8 mouse cellular contexts compared by ENCODE assay signal in the genomic region with DNA sequence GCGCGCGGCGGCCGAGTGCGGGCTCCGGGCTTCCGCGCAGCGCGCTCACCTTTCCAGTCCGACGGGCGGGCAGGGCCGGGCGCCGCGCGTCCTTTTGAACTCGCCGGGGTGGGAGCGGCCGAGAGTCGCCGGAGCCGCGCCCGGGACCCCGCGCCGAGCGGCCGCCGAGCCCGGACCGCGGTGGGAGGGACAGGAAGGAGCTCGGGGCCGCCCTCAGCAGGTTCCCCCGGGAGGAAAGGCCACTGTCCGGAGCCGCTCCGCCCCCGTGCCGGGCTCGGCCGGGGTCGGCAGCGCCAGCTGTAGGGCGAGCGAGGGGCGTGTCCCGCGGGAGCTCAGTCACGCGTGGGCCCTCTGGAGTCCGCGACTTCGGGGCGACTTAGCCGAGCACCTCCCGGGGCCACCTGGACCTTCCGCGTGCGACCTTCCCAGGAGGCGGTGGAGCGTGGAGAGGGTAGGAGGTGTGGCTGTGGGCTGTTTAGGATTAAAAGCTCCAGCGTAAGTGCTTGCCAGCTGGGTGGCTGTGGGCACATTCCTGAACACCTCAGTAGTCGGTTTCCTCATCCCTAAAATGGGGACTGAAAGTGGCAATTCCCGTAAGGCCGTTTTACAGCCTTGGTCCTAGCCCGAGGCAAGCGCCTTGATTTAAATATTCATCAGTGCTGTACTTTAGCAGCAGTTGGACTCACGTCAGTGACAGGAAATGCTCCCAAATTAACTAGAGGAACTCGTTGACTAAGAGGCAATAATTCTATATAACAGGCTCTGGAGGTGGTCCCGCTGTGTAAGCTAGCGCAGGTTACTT. TPM values are rescaled to one million over a fixed set of nuclear protein-coding genes. Genes with fewer than 3 reads are reported as not detected.
DNase-seq lines count a peak whose midpoint lies in the region; ATAC-seq and TF ChIP-seq lines count a peak whose summit lies in the region.

A gene (minus strand): TSS at position 241 of the 802 bp plus-strand sequence.

- TF ChIP-seq POLR2A in spleen, adult 2 months (IDR thresholded peaks at IDR 0.05; ENCODE audit: low read depth, low read length): no peak
- TF ChIP-seq POLR2A in limb, embryonic 14.5 days (IDR thresholded peaks at IDR 0.05; ENCODE audit: borderline replicate concordance, extremely low read depth, insufficient read depth, insufficient read length): no peak

- ATAC-seq in forebrain, embryonic 12.5 days (ENCODE audit: low FRiP score): no peak
- ATAC-seq in hindbrain, embryonic 12.5 days (ENCODE audit: low FRiP score): no peak
- ATAC-seq in limb, embryonic 14.5 days (ENCODE audit: low FRiP score, low read depth): no peak
- ATAC-seq in midbrain, embryonic 15.5 days (replicated peaks): no peak
- no peak for ATAC-seq in megakaryocyte-erythroid progenitor cell, adult 5-6 weeks (replicated peaks; ENCODE audit: low FRiP score, low TSS enrichment, poor library complexity, severe bottlenecking)

- H3K4me2 ChIP-seq in forebrain, embryonic 12.5 days: peak within 1 kb of the TSS; percentile 81
- H3K4me2 ChIP-seq in hindbrain, embryonic 12.5 days (replicated peaks): peak within 1 kb of the TSS; percentile 69
- H3K4me2 ChIP-seq in limb, embryonic 14.5 days (replicated peaks; ENCODE audit: low read depth, low read length, severe bottlenecking): peak within 1 kb of the TSS; percentile 98
- H3K4me2 ChIP-seq in midbrain, embryonic 15.5 days: peak within 1 kb of the TSS; percentile 72

- H3K4me3 ChIP-seq in spleen, adult 2 months (ENCODE audit: extremely low read depth, insufficient read depth, insufficient read length): peak within 1 kb of the TSS; percentile 63
- peak within 1 kb of the TSS; percentile 50 for H3K4me3 ChIP-seq in forebrain, embryonic 12.5 days (replicated peaks)
- H3K4me3 ChIP-seq in hindbrain, embryonic 12.5 days: peak within 1 kb of the TSS; percentile 46
- peak within 1 kb of the TSS; percentile 55 for H3K4me3 ChIP-seq in limb, embryonic 14.5 days (replicated peaks; ENCODE audit: low read length)
- H3K4me3 ChIP-seq in midbrain, embryonic 15.5 days: peak within 1 kb of the TSS; percentile 39

- peak within 1 kb of the TSS; percentile 42 for H3K9ac ChIP-seq in forebrain, embryonic 12.5 days
- H3K9ac ChIP-seq in hindbrain, embryonic 12.5 days: peak within 1 kb of the TSS; percentile 40
- peak within 1 kb of the TSS; percentile 49 for H3K9ac ChIP-seq in limb, embryonic 14.5 days (ENCODE audit: low read depth, low read length, severe bottlenecking)
- H3K9ac ChIP-seq in midbrain, embryonic 15.5 days: peak within 1 kb of the TSS; percentile 6; the same call in 1 of the 2 replicates

- 1% methylated on average over 77 of the region's 77 CpGs for WGBS in spleen, adult 2 months
- WGBS in forebrain, embryonic 12.5 days: under 1% methylated on average over 77 of the region's 77 CpGs
- WGBS in hindbrain, embryonic 12.5 days: under 1% methylated on average over 68 of the region's 77 CpGs
- WGBS in limb, embryonic 14.5 days: 1% methylated on average over 45 of the region's 77 CpGs
- under 1% methylated on average over 64 of the region's 77 CpGs for WGBS in midbrain, embryonic 15.5 days

- H3K4me1 ChIP-seq in spleen, adult 2 months (ENCODE audit: control insufficient read depth, insufficient read depth, insufficient read length): peaks cover 15% of the 10 kb centered on the region
- H3K4me1 ChIP-seq in forebrain, embryonic 12.5 days: peaks cover 13% of the 10 kb centered on the region
- H3K4me1 ChIP-seq in hindbrain, embryonic 12.5 days: peaks cover 13% of the 10 kb centered on the region
- H3K4me1 ChIP-seq in limb, embryonic 14.5 days (ENCODE audit: control insufficient read depth, insufficient read depth, low read length): peaks cover 14% of the 10 kb centered on the region
- peaks cover 13% of the 10 kb centered on the region for H3K4me1 ChIP-seq in midbrain, embryonic 15.5 days

- peak in 1 of 2 experiments; percentile 44 for DNase-seq in spleen, adult 2 months (ENCODE audit: low read depth in 1 of 2, low spot score in 2 of 2)
- no peak for DNase-seq in spleen, adult 12 weeks (ENCODE audit: low spot score)
- DNase-seq in limb, embryonic 14.5 days (ENCODE audit: low spot score): no peak
- no peak for DNase-seq in right cerebral cortex, postnatal 36 days (ENCODE audit: low spot score in 2 of 2)

- H3K36me3 ChIP-seq in spleen, adult 2 months (ENCODE audit: control insufficient read depth, insufficient read depth, low read length): peaks cover 10% of the 10 kb centered on the region
- H3K36me3 ChIP-seq in forebrain, embryonic 12.5 days (replicated peaks): no peaks in the 10 kb centered on the region
- H3K36me3 ChIP-seq in hindbrain, embryonic 12.5 days: no peaks in the 10 kb centered on the region
- H3K36me3 ChIP-seq in limb, embryonic 14.5 days (ENCODE audit: control insufficient read depth, insufficient read depth, low read length): no peaks in the 10 kb centered on the region
- no peaks in the 10 kb centered on the region for H3K36me3 ChIP-seq in midbrain, embryonic 15.5 days (replicated peaks)

- no peaks in the 10 kb centered on the region for H3K9me3 ChIP-seq in forebrain, embryonic 12.5 days
- H3K9me3 ChIP-seq in hindbrain, embryonic 12.5 days (replicated peaks): no peaks in the 10 kb centered on the region
- no peaks in the 10 kb centered on the region for H3K9me3 ChIP-seq in limb, embryonic 14.5 days (ENCODE audit: control insufficient read depth, low read length)
- no peaks in the 10 kb centered on the region for H3K9me3 ChIP-seq in midbrain, embryonic 15.5 days

- H3K27me3 ChIP-seq in spleen, adult 2 months (ENCODE audit: control insufficient read depth, insufficient read depth, low read length): 0 out of 2 replicates have a peak, but pooled peaks cover 5% of the 10 kb centered on the region
- peaks cover 71% of the 10 kb centered on the region for H3K27me3 ChIP-seq in forebrain, embryonic 12.5 days
- H3K27me3 ChIP-seq in hindbrain, embryonic 12.5 days: peaks cover 62% of the 10 kb centered on the region
- peaks cover 41% of the 10 kb centered on the region for H3K27me3 ChIP-seq in limb, embryonic 14.5 days (ENCODE audit: control insufficient read depth, insufficient read depth, low read length)
- H3K27me3 ChIP-seq in midbrain, embryonic 15.5 days (replicated peaks): peaks cover 58% of the 10 kb centered on the region

- peak within 1 kb of the TSS; percentile 64 for H3K27ac ChIP-seq in spleen, adult 2 months (ENCODE audit: insufficient read depth, low read length)
- no peak within 1 kb of the TSS for H3K27ac ChIP-seq in forebrain, embryonic 12.5 days
- H3K27ac ChIP-seq in hindbrain, embryonic 12.5 days: no peak within 1 kb of the TSS
- H3K27ac ChIP-seq in limb, embryonic 14.5 days (replicated peaks; ENCODE audit: low read depth, low read length): no peak within 1 kb of the TSS
- no peak within 1 kb of the TSS for H3K27ac ChIP-seq in midbrain, embryonic 15.5 days

- TF ChIP-seq CTCF in spleen, adult 2 months (IDR thresholded peaks at IDR 0.05; ENCODE audit: extremely low read depth, insufficient read depth, insufficient read length, insufficient replicate concordance): no peak

RNA-seq across cellular contexts. Expression of the gene that starts here (rescaled TPM):
- 29.2 and 33.1 TPM in 2 replicates for polyA plus RNA-seq in spleen, adult 2 months (2012; rRNA removed)
- polyA plus RNA-seq in forebrain, embryonic 12.5 days (2016; fragmentation: Nextera tagmentation; extraction: Ambion mirVana): 2.8 and 2.9 TPM in 2 replicates
- 5.0 and 5.6 TPM in 2 replicates for polyA plus RNA-seq in hindbrain, embryonic 12.5 days (2016; fragmentation: Nextera tagmentation; extraction: Ambion mirVana)
- 18.5 and 19.7 TPM in 2 replicates for polyA plus RNA-seq in limb, embryonic 14.5 days (2012; rRNA removed)
- 21.5 and 25.4 TPM in 2 replicates for polyA plus RNA-seq in limb, embryonic 14.5 days (2014; fragmentation: Nextera tagmentation; extraction: Ambion mirVana)
- 4.0 and 4.9 TPM in 2 replicates for polyA plus RNA-seq in midbrain, embryonic 15.5 days (2015; fragmentation: Nextera tagmentation; extraction: Ambion mirVana)
- 3.3 and 4.4 TPM in 2 replicates for total RNA-seq in megakaryocyte-erythroid progenitor cell, adult 5-6 weeks (2014; fragmentation: Nextera tagmentation)
- total RNA-seq in megakaryocyte-erythroid progenitor cell, adult 5-6 weeks (2017): 4.8 TPM in 1 of 2 replicates, not detected in the other
